Mouse (Mus musculus) embryonic stem cell, embryonic (primary cell): Measurements from ENCODE around the gene Map9.
"Not testable (repeated sequence)": the region's sequence is repeated elsewhere in the genome, so short reads cannot be mapped to it uniquely, and the experiment has no call there.

Source experiments
- CTCF ChIA-PET, 4 experiments: fragments of 300-600 bp in 2 of 4; fragments of 350-600 bp in 2 of 4; sonication (Branson Sonifier 250); formaldehyde crosslinking; loops; one replicate each; lab custom pipeline; 2022; ENCODE audit warnings: inconsistent platforms in 2 of 4; lab: Charles Lee
- POLR2A ChIA-PET, 4 experiments: fragments of 300-600 bp in 2 of 4; fragments of 350-600 bp in 2 of 4; sonication (Branson Sonifier 250); formaldehyde crosslinking; loops; one replicate each; lab custom pipeline; 2022; ENCODE audit warnings: antibody characterized with exemption in 4 of 4, inconsistent platforms in 1 of 4; lab: Charles Lee

Map9 gene

GRCm38 (mm10) chr3:82385091-82385490 lies 27.2 kb downstream of the Map9 start:
- POLR2A ChIA-PET: no interaction called here
- CTCF ChIA-PET: interaction anchor here in 1 of 4 experiments (1.1 to 1.9 kb wide), 2 partner anchors 20 to 341 kb away, joined by 3 to 4 read pairs; no protein-coding TSS in a partner anchor

GRCm38 (mm10) chr3:82405830-82406229 lies 48.0 kb downstream of the Map9 start:
- ChIA-PET CTCF (no interaction called here), POLR2A (no interaction called here)

GRCm38 (mm10) chr3:82406336-82406735 lies 48.5 kb downstream of the Map9 start:
- POLR2A ChIA-PET: no interaction called here

GRCm38 (mm10) chr3:82407432-82407831 lies 49.6 kb downstream of the Map9 start:
- CTCF ChIA-PET: no interaction called here
- POLR2A ChIA-PET: no interaction called here

More at GRCm38 (mm10) chr3:82406336-82406735, 48.5 kb downstream of the Map9 start:
- CTCF ChIA-PET: interaction anchor here in 1 of 4 experiments (0.5 kb wide), 1 partner anchor 451 kb away, joined by 4 read pairs; no protein-coding TSS in a partner anchor

GRCm38 (mm10) chr3:82412397-82412796 lies 54.6 kb downstream of the Map9 start:
- POLR2A ChIA-PET: no interaction called here
- CTCF ChIA-PET: no interaction called here

- CTCF ChIA-PET: no interaction called here
These were observed 60.1 kb downstream of the Map9 start for GRCm38 (mm10) chr3:82417958-82418357.

GRCm38 (mm10) chr3:82435351-82435750 lies 77.5 kb downstream of the Map9 start:
- ChIA-PET POLR2A (no interaction called here), CTCF (no interaction called here)

More at GRCm38 (mm10) chr3:82417958-82418357, 60.1 kb downstream of the Map9 start:
- POLR2A ChIA-PET: interaction anchor here in 2 of 4 experiments (0.7 kb wide), 2 partner anchors 35 to 637 kb away, joined by 3 read pairs; partner anchors contain the start of gene Plrg1 (in 1 of the 2)

GRCm38 (mm10) chr3:82440976-82441375 lies 83.1 kb downstream of the Map9 start:
- ChIA-PET POLR2A (interaction anchor here in 1 of 4 experiments (0.6 to 0.9 kb wide), 2 partner anchors 9 to 503 kb away, joined by 3 read pairs; no protein-coding TSS in a partner anchor), CTCF (no interaction called here)

- POLR2A ChIA-PET: interaction anchor here in 1 of 4 experiments (0.6 to 0.9 kb wide), 2 partner anchors 9 to 632 kb away, joined by 3 to 4 read pairs; no protein-coding TSS in a partner anchor
- CTCF ChIA-PET: not testable (repeated sequence)
These were observed 83.8 kb downstream of the Map9 start for GRCm38 (mm10) chr3:82441601-82442000.
